In the genomic region with DNA sequence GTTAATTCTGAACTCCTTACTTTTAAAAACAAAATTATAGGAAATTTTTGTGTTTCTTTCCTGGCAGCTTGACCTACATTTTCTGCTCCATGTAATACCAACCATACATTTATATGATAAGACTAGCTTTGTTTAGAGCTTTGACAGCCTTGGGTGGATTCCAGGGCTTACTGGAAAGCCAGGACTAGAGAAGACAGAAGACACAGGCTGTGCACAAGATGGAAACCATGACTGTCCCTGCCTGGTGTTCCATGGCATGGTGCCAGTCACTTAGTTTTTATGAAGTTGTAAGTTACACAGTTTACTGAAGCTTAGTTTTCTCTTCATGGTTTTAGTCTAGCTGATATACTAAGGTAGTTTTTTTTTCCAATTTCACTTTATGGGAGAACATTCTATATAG, we compare ENCODE assay signal across 28 mouse cellular contexts.
A peak's percentile ranks its signal among the peaks of the same experiment; 100 is the strongest.
DNase-seq lines count a peak whose midpoint lies in the region.
"Had no signal": no experiment of that assay in that cellular context is flagged by ENCODE, and none has a peak within 500 bp of the region (broad histone marks: within the 10 kb centered on the region; RNA-seq: fewer than 3 reads in every experiment).

No protein-coding gene starts in this region.

- peak; percentile 3 for DNase-seq in adrenal gland, postnatal 10 days
- DNase-seq in adrenal gland, postnatal 36 days, result no peak
- peak; percentile 3 to 5 for DNase-seq in heart, postnatal 10 days
- no peak for DNase-seq in heart, embryonic 10.5 days (ENCODE audit: low spot score)
- DNase-seq in lung, postnatal 10 days, result peak; percentile 4
- DNase-seq in lung, postnatal 36 days, result no peak
- DNase-seq in brain, adult 2 months (ENCODE audit: low read depth, low spot score), result peak; percentile 24
- DNase-seq in layer of hippocampus, adult 8-10 months (ENCODE audit: low spot score in 2 of 2), result no peak
- DNase-seq: adrenal gland, adult 8-10 months; cerebellum, adult 9-11 months; embryo, embryonic 11 days; gastrocnemius, postnatal 25 days; heart, adult 2 months; kidney, adult 11 months; kidney, postnatal 4 days; layer of hippocampus, adult 9-11 months; lung, postnatal 4 days had no signal

- intact Hi-C loops in heart, postnatal 10 days (cut with DNase I), result no loop called here

- H3K36me3 ChIP-seq in heart, embryonic 10.5 days, result no peaks in the 10 kb centered on the region
- H3K36me3 ChIP-seq: embryonic facial prominence, embryonic 13.5 days; forebrain, embryonic 12.5 days; heart, embryonic 15.5 days; hindbrain, embryonic 10.5 days; kidney, embryonic 15.5 days; limb, embryonic 15.5 days; midbrain, embryonic 15.5 days; neural tube, embryonic 13.5 days had no signal

- H3K27me3 ChIP-seq in heart, embryonic 10.5 days (ENCODE audit: insufficient read depth, poor library complexity, severe bottlenecking), result no peaks in the 10 kb centered on the region
- H3K27me3 ChIP-seq: embryonic facial prominence, embryonic 13.5 days; forebrain, embryonic 12.5 days; heart, embryonic 15.5 days; kidney, embryonic 15.5 days; limb, embryonic 15.5 days; midbrain, embryonic 15.5 days; neural tube, embryonic 13.5 days had no signal

- H3K9me3 ChIP-seq in heart, embryonic 10.5 days, result no peaks in the 10 kb centered on the region
- H3K9me3 ChIP-seq: embryonic facial prominence, embryonic 13.5 days; forebrain, embryonic 12.5 days; heart, embryonic 15.5 days; hindbrain, embryonic 10.5 days; kidney, embryonic 15.5 days; limb, embryonic 15.5 days; midbrain, embryonic 15.5 days; neural tube, embryonic 13.5 days had no signal

- no peak overlapping the region for H3K4me3 ChIP-seq in heart, embryonic 10.5 days
- H3K4me3 ChIP-seq: embryonic facial prominence, embryonic 13.5 days; erythroblast, embryonic 14.5 days; forebrain, embryonic 12.5 days; heart, adult 2 months; heart, embryonic 15.5 days; hindbrain, embryonic 10.5 days; kidney, embryonic 15.5 days; limb, embryonic 15.5 days; midbrain, embryonic 15.5 days; myocyte; neural tube, embryonic 13.5 days had no signal

- H3K4me1 ChIP-seq in heart, embryonic 10.5 days, result no peaks in the 10 kb centered on the region
- H3K4me1 ChIP-seq: embryonic facial prominence, embryonic 13.5 days; forebrain, embryonic 12.5 days; heart, embryonic 15.5 days; hindbrain, embryonic 10.5 days; kidney, embryonic 15.5 days; limb, embryonic 15.5 days; midbrain, embryonic 15.5 days; neural tube, embryonic 13.5 days had no signal

- no peak overlapping the region for H3K27ac ChIP-seq in heart, embryonic 10.5 days
- H3K27ac ChIP-seq: embryonic facial prominence, embryonic 13.5 days; forebrain, embryonic 12.5 days; heart, adult 2 months; heart, embryonic 15.5 days; hindbrain, embryonic 10.5 days; kidney, embryonic 15.5 days; limb, embryonic 15.5 days; liver, embryonic 14.5 days; midbrain, embryonic 15.5 days; neural tube, embryonic 13.5 days had no signal

Comparison
In these comparisons a context has a peak if more than half of its experiments do, and no peak if none do; other contexts are left out.
1. DNase-seq: peak in adrenal gland, postnatal 10 days (single experiment), heart, postnatal 10 days (2 of 2), lung, postnatal 10 days (single experiment) and brain, adult 2 months (single experiment); none in adrenal gland, postnatal 36 days (0 of 2), heart, embryonic 10.5 days (single experiment), lung, postnatal 36 days (single experiment) and layer of hippocampus, adult 8-10 months (0 of 2).